In the genomic region with DNA sequence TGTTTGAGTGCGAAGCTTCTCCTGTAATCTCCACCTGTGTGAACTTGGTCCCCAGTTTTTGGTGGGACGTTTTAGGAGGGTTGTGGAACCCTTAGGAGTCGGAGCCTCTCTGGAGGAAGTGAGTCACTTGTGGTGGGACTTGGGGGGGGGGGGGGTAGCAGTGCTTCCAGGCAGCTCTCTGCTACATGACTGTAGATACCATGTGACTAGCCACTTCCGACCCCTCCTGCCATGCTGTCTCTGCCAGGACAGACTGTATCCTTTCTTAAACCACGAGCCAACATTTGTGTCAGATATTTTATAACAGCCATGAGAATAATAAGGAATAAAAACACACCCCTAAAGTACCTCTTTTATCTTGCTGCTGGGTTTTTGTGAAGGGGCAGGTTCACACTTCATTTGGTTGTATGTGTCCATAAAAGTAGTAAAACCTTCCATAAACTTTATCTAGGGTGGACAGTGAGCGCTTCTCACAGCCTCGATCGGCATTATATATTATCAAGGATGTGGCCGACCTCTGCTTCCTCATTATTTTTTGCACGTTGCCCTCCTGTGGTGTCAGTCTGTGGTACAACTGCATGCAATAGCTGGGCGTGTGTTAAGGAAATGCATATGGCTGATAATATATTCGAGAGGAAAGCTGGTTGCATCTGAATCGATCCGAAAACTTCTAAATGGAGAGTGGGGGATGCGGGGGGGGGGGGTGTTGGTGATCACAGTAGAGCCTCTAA, we compare ENCODE assay signal across 14 mouse cellular contexts. TPM values are rescaled to one million over a fixed set of nuclear protein-coding genes. Genes with fewer than 3 reads are reported as not detected.
DNase-seq lines count a peak whose midpoint lies in the region; ATAC-seq and TF ChIP-seq lines count a peak whose summit lies in the region.
"Had no signal": no experiment of that assay in that cellular context is flagged by ENCODE, and none has a peak within 500 bp of the region (broad histone marks: within the 10 kb centered on the region; RNA-seq: fewer than 3 reads in every experiment).

No protein-coding gene starts in this region.

- H3K27ac ChIP-seq in heart, adult 2 months, result peak overlapping the region; percentile 45
- no peak overlapping the region for H3K27ac ChIP-seq in liver, embryonic 15.5 days (replicated peaks)
- H3K27ac ChIP-seq: macrophage; neural tube, embryonic 12.5 days had no signal

- no peak for TF ChIP-seq POLR2A in heart, adult 2 months (IDR thresholded peaks at IDR 0.05; ENCODE audit: insufficient read depth, low read depth, low read length)

- H3K4me3 ChIP-seq in heart, adult 2 months, result no peak overlapping the region
- H3K4me3 ChIP-seq in liver, embryonic 15.5 days (replicated peaks), result no peak overlapping the region
- H3K4me3 ChIP-seq: erythroblast, embryonic 14.5 days; neural tube, embryonic 12.5 days had no signal

- no peak overlapping the region for H3K9ac ChIP-seq in heart, adult 2 months (ENCODE audit: low read depth, low read length)
- no peak overlapping the region for H3K9ac ChIP-seq in liver, embryonic 15.5 days
- H3K9ac ChIP-seq: neural tube, embryonic 12.5 days had no signal

- CTCF ChIA-PET in Patski (lab: Charles Lee), result interaction anchor here (1.0 kb wide), 1 partner anchor 16 kb away, joined by 3 read pairs; no protein-coding TSS in a partner anchor

- peaks cover 6% of the 10 kb centered on the region; the same call in 1 of the 2 replicates for H3K36me3 ChIP-seq in heart, adult 2 months (ENCODE audit: control insufficient read depth, insufficient read depth, low read length)
- no peaks in the 10 kb centered on the region for H3K36me3 ChIP-seq in liver, embryonic 15.5 days (replicated peaks)
- H3K36me3 ChIP-seq: neural tube, embryonic 12.5 days had no signal

- H3K4me1 ChIP-seq in heart, adult 2 months (ENCODE audit: control insufficient read depth, insufficient read depth, low read length), result peaks cover 5% of the 10 kb centered on the region
- H3K4me1 ChIP-seq in liver, embryonic 15.5 days (replicated peaks), result no peaks in the 10 kb centered on the region; the same call in 1 of the 2 replicates

- peak; percentile 27; the same call in 1 of the 2 replicates for TF ChIP-seq CTCF in heart, adult 2 months (IDR thresholded peaks at IDR 0.05)
- TF ChIP-seq CTCF in Patski (IDR thresholded peaks at IDR 0.05), result peak; percentile 29

- H3K27me3 ChIP-seq in heart, adult 2 months (ENCODE audit: control insufficient read depth, insufficient read depth, low read length), result no peaks in the 10 kb centered on the region
- no peaks in the 10 kb centered on the region for H3K27me3 ChIP-seq in Patski
- no peaks in the 10 kb centered on the region for H3K27me3 ChIP-seq in liver, embryonic 15.5 days
- H3K27me3 ChIP-seq: neural tube, embryonic 12.5 days had no signal

- POLR2A ChIA-PET in Patski (lab: Charles Lee), result no interaction called here

- H3K9me3 ChIP-seq in liver, embryonic 15.5 days (replicated peaks), result no peaks in the 10 kb centered on the region
- H3K9me3 ChIP-seq: neural tube, embryonic 12.5 days had no signal

- no peak for TF ChIP-seq EP300 in heart, adult 2 months (IDR thresholded peaks at IDR 0.05; ENCODE audit: insufficient read depth, low read depth, low read length)

- 52% methylated on average over 15 of the region's 15 CpGs for WGBS in heart, adult 2 months
- 14% methylated on average over 15 of the region's 15 CpGs for WGBS in liver, embryonic 15.5 days (ENCODE audit: insufficient replicate concordance)

- intact Hi-C loops in heart, adult 2 months (cut with DNase I), result no loop called here

- no peak for ATAC-seq in Patski
- 0 out of 2 replicates have a peak, but pooled peaks have one; percentile 25 for ATAC-seq in liver, embryonic 15.5 days (ENCODE audit: insufficient read depth)
- ATAC-seq: intestine, postnatal 0 days had no signal

- H3K79me2 ChIP-seq in heart, adult 2 months (replicated peaks; ENCODE audit: control insufficient read depth, insufficient read depth, low read length), result no peaks in the 10 kb centered on the region; the same call in 1 of the 2 replicates

- in situ Hi-C loops in Patski (cut with MboI; ENCODE audit: low pct_unique_long_range_greater_than_20kb), result no loop called here

- no peak overlapping the region for H3K4me2 ChIP-seq in liver, embryonic 15.5 days
- H3K4me2 ChIP-seq: neural tube, embryonic 12.5 days had no signal

- no peak for DNase-seq in heart, adult 2 months
- DNase-seq in heart, adult 9 months (ENCODE audit: low spot score in 2 of 2), result no peak
- DNase-seq in Patski (ENCODE audit: low read depth, low spot score), result no peak
- peak; percentile 45 for DNase-seq in thymus, postnatal 0 days (ENCODE audit: low spot score)
- DNase-seq in adrenal gland, postnatal 25 days, result no peak
- DNase-seq in cerebellum, adult 18-20 months, result no peak
- no peak for DNase-seq in retina, postnatal 1 day
- DNase-seq: heart, postnatal 10 days; right cerebral cortex, adult 18-20 months had no signal

RNA-seq across cellular contexts. Expression of a gene that starts 48.7 kb away (rescaled TPM):
- under 1 TPM; 0.21 to 0.23 TPM for total RNA-seq in heart, adult 2 months (2021)
- polyA plus RNA-seq in heart, adult 2 months (2012; rRNA removed), result 0.29 and 0.35 TPM in 2 replicates
- 0.27 TPM for polyA plus RNA-seq in Patski (2021)
- polyA plus RNA-seq in liver, embryonic 15.5 days (2015; fragmentation: Nextera tagmentation; extraction: Ambion mirVana), result 0.03 and 0.08 TPM in 2 replicates
- polyA plus RNA-seq in thymus, postnatal 0 days (2015; fragmentation: Nextera tagmentation; extraction: Ambion mirVana), result 0.07 and 0.08 TPM in 2 replicates
- not detected in 2 replicates for total RNA-seq in adrenal gland, postnatal 25 days (2021)
- polyA plus RNA-seq: erythroblast, embryonic 14.5 days; macrophage had no signal

RNA-seq across cellular contexts. Expression of a gene that starts 51.6 kb away (rescaled TPM):
- total RNA-seq in heart, adult 2 months (2021), result 10 to 100 TPM; 28.8 to 43.9 TPM
- polyA plus RNA-seq in heart, adult 2 months (2012; rRNA removed), result 15.0 and 27.6 TPM in 2 replicates
- polyA plus RNA-seq in Patski (2021), result 25.5 TPM
- polyA plus RNA-seq in liver, embryonic 15.5 days (2015; fragmentation: Nextera tagmentation; extraction: Ambion mirVana), result 1.1 and 1.2 TPM in 2 replicates
- 4.7 TPM in 2 replicates for polyA plus RNA-seq in thymus, postnatal 0 days (2015; fragmentation: Nextera tagmentation; extraction: Ambion mirVana)
- 26.3 and 28.8 TPM in 2 replicates for total RNA-seq in adrenal gland, postnatal 25 days (2021)
- polyA plus RNA-seq: erythroblast, embryonic 14.5 days had no signal
